Mouse (Mus musculus): ENCODE data around the gene 2610528J11Rik. TPM values are rescaled to one million over a fixed set of nuclear protein-coding genes. Genes with fewer than 3 reads are reported as not detected.

2610528J11Rik gene
- total and polyA plus RNA-seq, 2 experiments from 2014 or later: not detected

- TF ChIP-seq CTCF (IDR thresholded peaks at IDR 0.05): no peak
- no peak overlapping the region for H3K9ac ChIP-seq (replicated peaks; ENCODE audit: low read length, poor library complexity, severe bottlenecking)
- ATAC-seq (ENCODE audit: low FRiP score): no peak
- H3K36me3 ChIP-seq (ENCODE audit: insufficient read depth, low read length): no peaks in the 10 kb centered on the region
- no peaks in the 10 kb centered on the region for H3K27me3 ChIP-seq (ENCODE audit: insufficient read depth, low read length)
- 75% methylated on average over 3 of the region's 3 CpGs for WGBS
- no peaks in the 10 kb centered on the region for H3K4me1 ChIP-seq (ENCODE audit: insufficient read depth, low read length)
- no peak overlapping the region for H3K4me3 ChIP-seq (ENCODE audit: low read depth, low read length)
- no peak overlapping the region for H3K4me2 ChIP-seq (ENCODE audit: low read depth, low read length, poor library complexity, severe bottlenecking)
- DNase-seq (ENCODE audit: low spot score): no peak
- H3K27ac ChIP-seq (ENCODE audit: low read depth, low read length): no peak overlapping the region
- H3K9me3 ChIP-seq (ENCODE audit: low read length): no peaks in the 10 kb centered on the region
These were observed 1.0 kb upstream of the 2610528J11Rik start for GRCm38 (mm10) chr4:118525779-118526178.

- ATAC-seq (ENCODE audit: low FRiP score): no peak
- no peak for TF ChIP-seq CTCF (IDR thresholded peaks at IDR 0.05)
- DNase-seq (ENCODE audit: low spot score): no peak
- Histone ChIP-seq H3K4me2 (ENCODE audit: low read depth, low read length, poor library complexity, severe bottlenecking) (no peak overlapping the region), H3K27me3 (ENCODE audit: insufficient read depth, low read length) (no peaks in the 10 kb centered on the region), H3K4me3 (ENCODE audit: low read depth, low read length) (no peak overlapping the region), H3K9me3 (ENCODE audit: low read length) (no peaks in the 10 kb centered on the region), H3K9ac (replicated peaks; ENCODE audit: low read length, poor library complexity, severe bottlenecking) (no peak overlapping the region), H3K4me1 (ENCODE audit: insufficient read depth, low read length) (no peaks in the 10 kb centered on the region), H3K36me3 (ENCODE audit: insufficient read depth, low read length) (no peaks in the 10 kb centered on the region), H3K27ac (ENCODE audit: low read depth, low read length) (no peak overlapping the region)
- WGBS: 38% methylated on average over 5 of the region's 5 CpGs
These were observed 509 bp downstream of the 2610528J11Rik start for GRCm38 (mm10) chr4:118527335-118527681.

GRCm38 (mm10) chr4:118527720-118528119, 921 bp downstream of the 2610528J11Rik start:
- WGBS: 87% methylated on average over 6 of the region's 6 CpGs
- no peaks in the 10 kb centered on the region for H3K36me3 ChIP-seq (ENCODE audit: insufficient read depth, low read length)
- H3K27ac ChIP-seq (ENCODE audit: low read depth, low read length): no peak overlapping the region
- no peaks in the 10 kb centered on the region for H3K27me3 ChIP-seq (ENCODE audit: insufficient read depth, low read length)
- H3K4me1 ChIP-seq (ENCODE audit: insufficient read depth, low read length): no peaks in the 10 kb centered on the region
- no peak for TF ChIP-seq CTCF (IDR thresholded peaks at IDR 0.05)
- no peak overlapping the region for H3K4me3 ChIP-seq (ENCODE audit: low read depth, low read length)
- no peak for DNase-seq (ENCODE audit: low spot score)
- H3K9ac ChIP-seq (replicated peaks; ENCODE audit: low read length, poor library complexity, severe bottlenecking): no peak overlapping the region
- no peak for ATAC-seq (ENCODE audit: low FRiP score)
- H3K4me2 ChIP-seq (ENCODE audit: low read depth, low read length, poor library complexity, severe bottlenecking): no peak overlapping the region
- no peaks in the 10 kb centered on the region for H3K9me3 ChIP-seq (ENCODE audit: low read length)

GRCm38 (mm10) chr4:118532663-118533062, 5.9 kb downstream of the 2610528J11Rik start:
- Histone ChIP-seq H3K4me2 (ENCODE audit: low read depth, low read length, poor library complexity, severe bottlenecking) (no peak overlapping the region), H3K27me3 (ENCODE audit: insufficient read depth, low read length) (no peaks in the 10 kb centered on the region), H3K9me3 (ENCODE audit: low read length) (no peaks in the 10 kb centered on the region), H3K9ac (replicated peaks; ENCODE audit: low read length, poor library complexity, severe bottlenecking) (no peak overlapping the region), H3K36me3 (ENCODE audit: insufficient read depth, low read length) (no peaks in the 10 kb centered on the region), H3K4me1 (ENCODE audit: insufficient read depth, low read length) (no peaks in the 10 kb centered on the region), H3K4me3 (ENCODE audit: low read depth, low read length) (no peak overlapping the region), H3K27ac (ENCODE audit: low read depth, low read length) (no peak overlapping the region)
- DNase-seq (ENCODE audit: low spot score): no peak
- 82% methylated on average over 5 of the region's 5 CpGs for WGBS
- no peak for ATAC-seq (ENCODE audit: low FRiP score)
- TF ChIP-seq CTCF (IDR thresholded peaks at IDR 0.05): no peak

GRCm38 (mm10) chr4:118533156-118533555, 6.4 kb downstream of the 2610528J11Rik start:
- H3K27me3 ChIP-seq (ENCODE audit: insufficient read depth, low read length): no peaks in the 10 kb centered on the region
- H3K4me1 ChIP-seq (ENCODE audit: insufficient read depth, low read length): no peaks in the 10 kb centered on the region
- ATAC-seq (ENCODE audit: low FRiP score): no peak
- H3K36me3 ChIP-seq (ENCODE audit: insufficient read depth, low read length): no peaks in the 10 kb centered on the region
- TF ChIP-seq CTCF (IDR thresholded peaks at IDR 0.05): no peak
- no peak overlapping the region for H3K4me2 ChIP-seq (ENCODE audit: low read depth, low read length, poor library complexity, severe bottlenecking)
- no peaks in the 10 kb centered on the region for H3K9me3 ChIP-seq (ENCODE audit: low read length)
- H3K27ac ChIP-seq (ENCODE audit: low read depth, low read length): no peak overlapping the region
- WGBS: 62% methylated on average over 3 of the region's 4 CpGs
- no peak for DNase-seq (ENCODE audit: low spot score)
- no peak overlapping the region for H3K9ac ChIP-seq (replicated peaks; ENCODE audit: low read length, poor library complexity, severe bottlenecking)
- no peak overlapping the region for H3K4me3 ChIP-seq (ENCODE audit: low read depth, low read length)

- ATAC-seq (ENCODE audit: low FRiP score): no peak
- Histone ChIP-seq H3K36me3 (ENCODE audit: insufficient read depth, low read length) (no peaks in the 10 kb centered on the region), H3K4me3 (ENCODE audit: low read depth, low read length) (no peak overlapping the region), H3K9ac (replicated peaks; ENCODE audit: low read length, poor library complexity, severe bottlenecking) (no peak overlapping the region), H3K27ac (ENCODE audit: low read depth, low read length) (no peak overlapping the region), H3K4me1 (ENCODE audit: insufficient read depth, low read length) (no peaks in the 10 kb centered on the region), H3K9me3 (ENCODE audit: low read length) (no peaks in the 10 kb centered on the region), H3K27me3 (ENCODE audit: insufficient read depth, low read length) (no peaks in the 10 kb centered on the region), H3K4me2 (ENCODE audit: low read depth, low read length, poor library complexity, severe bottlenecking) (no peak overlapping the region)
- DNase-seq (ENCODE audit: low spot score): no peak
- no peak for TF ChIP-seq CTCF (IDR thresholded peaks at IDR 0.05)
- 91% methylated on average over 7 of the region's 7 CpGs for WGBS
These were observed 6.8 kb downstream of the 2610528J11Rik start for GRCm38 (mm10) chr4:118533605-118534004.
